Mouse (Mus musculus) cerebellum, adult 2 months (tissue): ENCODE results near the gene Smap1.

Experiments used
- CTCF ChIP-seq: fragments of 200-500 bp; IDR thresholded peaks from 2 replicates; pipeline ENCODE4 v1.5.1; 2011; ENCODE audit warnings: low read depth, mild to moderate bottlenecking, control low read depth, low read length, moderate library complexity, borderline replicate concordance; ENCODE audit not compliant: insufficient read depth
- POLR2A ChIP-seq: fragments of 200-500 bp; IDR thresholded peaks from 2 replicates; pipeline ENCODE4 v1.6.1; 2011; ENCODE audit warnings: low read length, control low read depth, borderline replicate concordance; ENCODE audit not compliant: insufficient read depth

DNA sequence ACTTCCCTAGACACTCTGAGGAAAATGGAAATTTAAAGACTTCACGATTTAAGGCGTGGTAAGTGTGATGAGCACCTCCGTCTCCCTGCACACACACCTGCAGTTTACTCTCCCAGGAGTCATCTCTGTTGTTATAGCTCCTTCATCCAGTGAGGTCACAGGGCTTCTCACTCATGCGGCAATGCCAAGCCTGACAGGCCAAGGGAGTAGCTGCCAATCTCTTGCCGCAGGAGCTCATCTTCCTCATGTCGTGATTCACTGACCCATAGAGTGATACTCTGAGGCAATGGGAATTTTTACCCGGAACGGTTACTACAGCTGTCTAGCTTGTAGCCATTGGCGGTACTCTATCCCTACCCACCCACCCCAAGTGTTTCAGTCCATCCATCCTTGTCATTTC, 123.8 kb downstream of the Smap1 start:
- TF ChIP-seq CTCF: no peak
- TF ChIP-seq POLR2A: no peak
